Mouse (Mus musculus): ENCODE data around the gene Prss16. TPM values are rescaled to one million over a fixed set of nuclear protein-coding genes. Genes with fewer than 3 reads are reported as not detected.

Prss16 gene
- polyA plus RNA-seq, 1 experiment from 2014 or later: 0.95 TPM

GRCm38 (mm10) chr13:22001346-22001745, 8.2 kb downstream of the Prss16 start:
- WGBS: 57% methylated on average over 2 of the region's 2 CpGs
- H3K27ac ChIP-seq: no peak overlapping the region
- 0 out of 2 replicates have a peak, but pooled peaks cover 8% of the 10 kb centered on the region for H3K4me1 ChIP-seq
- no peak overlapping the region for H3K4me3 ChIP-seq
- H3K9me3 ChIP-seq: no peaks in the 10 kb centered on the region
- peaks cover 99% of the 10 kb centered on the region for H3K27me3 ChIP-seq
- no peak overlapping the region for H3K9ac ChIP-seq
- no peak overlapping the region for H3K4me2 ChIP-seq (replicated peaks)
- no peak for ATAC-seq (ENCODE audit: insufficient number of reproducible peaks, insufficient read depth, low FRiP score, low TSS enrichment)
- H3K36me3 ChIP-seq: no peaks in the 10 kb centered on the region

- WGBS: 33% methylated on average over 4 of the region's 4 CpGs
- ATAC-seq (ENCODE audit: insufficient number of reproducible peaks, insufficient read depth, low FRiP score, low TSS enrichment): no peak
- H3K27me3 ChIP-seq: peaks cover 86% of the 10 kb centered on the region
- no peaks in the 10 kb centered on the region for H3K9me3 ChIP-seq
- H3K9ac ChIP-seq: no peak overlapping the region
- H3K4me2 ChIP-seq (replicated peaks): no peak overlapping the region
- H3K4me3 ChIP-seq: no peak overlapping the region
- H3K27ac ChIP-seq: no peak overlapping the region
- peaks cover 3% of the 10 kb centered on the region; the same call in 1 of the 2 replicates for H3K4me1 ChIP-seq
- H3K36me3 ChIP-seq: no peaks in the 10 kb centered on the region
These were observed 10.4 kb downstream of the Prss16 start for GRCm38 (mm10) chr13:21999147-21999546.

GRCm38 (mm10) chr13:21998412-21998811, 11.1 kb downstream of the Prss16 start:
- Histone ChIP-seq H3K36me3 (no peaks in the 10 kb centered on the region), H3K4me1 (peaks cover 3% of the 10 kb centered on the region; the same call in 1 of the 2 replicates), H3K9me3 (no peaks in the 10 kb centered on the region), H3K27ac (no peak overlapping the region), H3K27me3 (peaks cover 82% of the 10 kb centered on the region), H3K4me2 (replicated peaks) (no peak overlapping the region), H3K4me3 (no peak overlapping the region), H3K9ac (no peak overlapping the region)
- 21% methylated on average over 3 of the region's 3 CpGs for WGBS
- ATAC-seq (ENCODE audit: insufficient number of reproducible peaks, insufficient read depth, low FRiP score, low TSS enrichment): no peak

- Histone ChIP-seq H3K27ac (no peak overlapping the region), H3K4me3 (no peak overlapping the region), H3K4me1 (peaks cover 3% of the 10 kb centered on the region; the same call in 1 of the 2 replicates), H3K27me3 (peaks cover 79% of the 10 kb centered on the region), H3K36me3 (no peaks in the 10 kb centered on the region), H3K9ac (no peak overlapping the region), H3K4me2 (replicated peaks) (peak overlapping the region; percentile 33; the same call in 1 of the 2 replicates), H3K9me3 (no peaks in the 10 kb centered on the region)
- 7% methylated on average over 4 of the region's 4 CpGs for WGBS
- ATAC-seq (ENCODE audit: insufficient number of reproducible peaks, insufficient read depth, low FRiP score, low TSS enrichment): no peak
These were observed 11.7 kb downstream of the Prss16 start for GRCm38 (mm10) chr13:21997821-21998220.

- WGBS: 2% methylated on average over 21 of the region's 21 CpGs
- Histone ChIP-seq H3K4me1 (peaks cover 3% of the 10 kb centered on the region; the same call in 1 of the 2 replicates), H3K36me3 (no peaks in the 10 kb centered on the region), H3K4me3 (peak overlapping the region; percentile 17; the same call in 1 of the 2 replicates), H3K27ac (no peak overlapping the region), H3K9ac (no peak overlapping the region), H3K9me3 (no peaks in the 10 kb centered on the region), H3K4me2 (replicated peaks) (peak overlapping the region; percentile 33), H3K27me3 (peaks cover 74% of the 10 kb centered on the region)
- no peak for ATAC-seq (ENCODE audit: insufficient number of reproducible peaks, insufficient read depth, low FRiP score, low TSS enrichment)
These were observed 12.2 kb downstream of the Prss16 start for GRCm38 (mm10) chr13:21997201-21997820.

GRCm38 (mm10) chr13:21996840-21997185, 12.7 kb downstream of the Prss16 start:
- Histone ChIP-seq H3K4me3 (peak overlapping the region; percentile 17), H3K36me3 (no peaks in the 10 kb centered on the region), H3K9ac (no peak overlapping the region), H3K27ac (no peak overlapping the region), H3K9me3 (no peaks in the 10 kb centered on the region), H3K4me2 (replicated peaks) (peak overlapping the region; percentile 33), H3K27me3 (peaks cover 69% of the 10 kb centered on the region), H3K4me1 (peaks cover 3% of the 10 kb centered on the region; the same call in 1 of the 2 replicates)
- ATAC-seq (ENCODE audit: insufficient number of reproducible peaks, insufficient read depth, low FRiP score, low TSS enrichment): no peak
- 0% methylated on average over 13 of the region's 13 CpGs for WGBS

GRCm38 (mm10) chr13:21996101-21996839, 13.3 kb downstream of the Prss16 start:
- WGBS: 2% methylated on average over 12 of the region's 12 CpGs
- Histone ChIP-seq H3K4me1 (peaks cover 3% of the 10 kb centered on the region; the same call in 1 of the 2 replicates), H3K27ac (no peak overlapping the region), H3K27me3 (peaks cover 63% of the 10 kb centered on the region), H3K9ac (no peak overlapping the region), H3K4me2 (replicated peaks) (peak overlapping the region; percentile 50), H3K9me3 (no peaks in the 10 kb centered on the region), H3K36me3 (no peaks in the 10 kb centered on the region), H3K4me3 (peak overlapping the region; percentile 30)
- no peak for ATAC-seq (ENCODE audit: insufficient number of reproducible peaks, insufficient read depth, low FRiP score, low TSS enrichment)

- no peaks in the 10 kb centered on the region for H3K36me3 ChIP-seq
These were observed 14.1 kb downstream of the Prss16 start for GRCm38 (mm10) chr13:21995331-21995914.

GRCm38 (mm10) chr13:21994896-21995295, 14.6 kb downstream of the Prss16 start:
- H3K9ac ChIP-seq: no peak overlapping the region
- no peak for ATAC-seq (ENCODE audit: insufficient number of reproducible peaks, insufficient read depth, low FRiP score, low TSS enrichment)
- 3% methylated on average over 8 of the region's 8 CpGs for WGBS
- H3K4me1 ChIP-seq: peaks cover 3% of the 10 kb centered on the region; the same call in 1 of the 2 replicates
- peak overlapping the region; percentile 50 for H3K4me2 ChIP-seq (replicated peaks)
- peak overlapping the region; percentile 30 for H3K4me3 ChIP-seq
- no peak overlapping the region for H3K27ac ChIP-seq
- H3K27me3 ChIP-seq: peaks cover 50% of the 10 kb centered on the region
- no peaks in the 10 kb centered on the region for H3K9me3 ChIP-seq
- H3K36me3 ChIP-seq: no peaks in the 10 kb centered on the region

More at GRCm38 (mm10) chr13:21995331-21995914, 14.1 kb downstream of the Prss16 start:
- H3K4me3 ChIP-seq: peak overlapping the region; percentile 30
- H3K4me1 ChIP-seq: peaks cover 3% of the 10 kb centered on the region; the same call in 1 of the 2 replicates
- no peak for ATAC-seq (ENCODE audit: insufficient number of reproducible peaks, insufficient read depth, low FRiP score, low TSS enrichment)
- H3K9me3 ChIP-seq: no peaks in the 10 kb centered on the region
- H3K9ac ChIP-seq: no peak overlapping the region
- H3K4me2 ChIP-seq (replicated peaks): peak overlapping the region; percentile 50
- under 1% methylated on average over 21 of the region's 21 CpGs for WGBS
- H3K27me3 ChIP-seq: peaks cover 55% of the 10 kb centered on the region
- H3K27ac ChIP-seq: no peak overlapping the region

GRCm38 (mm10) chr13:21993957-21994738, 15.4 kb downstream of the Prss16 start:
- no peak for ATAC-seq (ENCODE audit: insufficient number of reproducible peaks, insufficient read depth, low FRiP score, low TSS enrichment)
- no peak overlapping the region for H3K9ac ChIP-seq
- H3K4me2 ChIP-seq (replicated peaks): no peak overlapping the region
- H3K27ac ChIP-seq: no peak overlapping the region
- H3K4me3 ChIP-seq: no peak overlapping the region
- H3K36me3 ChIP-seq: no peaks in the 10 kb centered on the region
- peaks cover 3% of the 10 kb centered on the region; the same call in 1 of the 2 replicates for H3K4me1 ChIP-seq
- under 1% methylated on average over 22 of the region's 22 CpGs for WGBS
- no peaks in the 10 kb centered on the region for H3K9me3 ChIP-seq
- peaks cover 43% of the 10 kb centered on the region for H3K27me3 ChIP-seq

GRCm38 (mm10) chr13:21992550-21992949, 17.0 kb downstream of the Prss16 start:
- WGBS: 79% methylated on average over 5 of the region's 5 CpGs
- ATAC-seq (ENCODE audit: insufficient number of reproducible peaks, insufficient read depth, low FRiP score, low TSS enrichment): no peak
- no peak overlapping the region for H3K4me2 ChIP-seq (replicated peaks)
- no peaks in the 10 kb centered on the region for H3K9me3 ChIP-seq
- H3K27me3 ChIP-seq: peaks cover 27% of the 10 kb centered on the region
- H3K4me3 ChIP-seq: no peak overlapping the region
- no peaks in the 10 kb centered on the region for H3K36me3 ChIP-seq
- no peak overlapping the region for H3K9ac ChIP-seq
- no peak overlapping the region for H3K27ac ChIP-seq
- H3K4me1 ChIP-seq: peaks cover 3% of the 10 kb centered on the region; the same call in 1 of the 2 replicates

Data from embryonic facial prominence, embryonic 12.5 days (tissue).